Mouse (Mus musculus) forebrain, embryonic 11.5 days (tissue): Measurements from ENCODE around the gene Olfr1347. TPM values are rescaled to one million over a fixed set of nuclear protein-coding genes. Genes with fewer than 3 reads are reported as not detected.

Source experiments
- ATAC-seq: fragments of 200-750 bp; cut with Nextera tagmentation; replicated peaks from 2 replicates; pipeline ENCODE4 v1.8.0; 2017; ENCODE audit warnings: moderate TSS enrichment; ENCODE audit not compliant: low FRiP score
- DNase-seq: peaks from one replicate; pipeline ENCODE4 v3.0.0-alpha.2; 2017; ENCODE audit warnings: low spot score
- H3K27ac ChIP-seq: fragments of 300-500 bp; sonication (generic); 2 replicates; pipeline ENCODE4 v1.5.1; 2014; ENCODE audit warnings: low read depth, low read length
- H3K27me3 ChIP-seq: fragments of 300-500 bp; sonication (generic); 2 replicates; pipeline ENCODE4 v1.6.1; 2014; ENCODE audit warnings: mild to moderate bottlenecking, low read length, mixed read lengths; ENCODE audit not compliant: control insufficient read depth, insufficient read depth
- H3K36me3 ChIP-seq: fragments of 300-500 bp; sonication (generic); 2 replicates; pipeline ENCODE4 v1.6.1; 2014; ENCODE audit warnings: mild to moderate bottlenecking, low read length, moderate library complexity, mixed read lengths; ENCODE audit not compliant: control insufficient read depth, insufficient read depth
- H3K4me1 ChIP-seq: fragments of 300-500 bp; sonication (generic); replicated peaks from 2 replicates; pipeline ENCODE4 v1.6.1; 2014; ENCODE audit warnings: low read length, mixed read lengths; ENCODE audit not compliant: control insufficient read depth, insufficient read depth
- H3K4me2 ChIP-seq: fragments of 300-500 bp; sonication (generic); 2 replicates; pipeline ENCODE4 v1.6.1; 2014; ENCODE audit warnings: low read depth, mild to moderate bottlenecking, low read length, moderate library complexity, mixed read lengths; ENCODE audit not compliant: severe bottlenecking
- H3K4me3 ChIP-seq: fragments of 300-500 bp; sonication (generic); 2 replicates; pipeline ENCODE4 v1.5.1; 2014; ENCODE audit warnings: low read depth, low read length
- H3K9ac ChIP-seq: fragments of 300-500 bp; sonication (generic); 2 replicates; pipeline ENCODE4 v1.6.1; 2014; ENCODE audit warnings: low read length
- H3K9me3 ChIP-seq: fragments of 300-500 bp; sonication (generic); 2 replicates; pipeline ENCODE4 v1.6.1; 2016; ENCODE audit warnings: low read length, mixed read lengths; ENCODE audit not compliant: control insufficient read depth
- WGBS: fragments of 180-500 bp; shearing (Covaris S2); extraction: QIAGEN DNeasy Blood & Tissue Kit; methylation state at CpG from one replicate; pipeline ENCODE4 v1.1.7; 2014; 5-methylcytosine and 5-hydroxymethylcytosine counted together
- polyA plus RNA-seq: library from polyadenylated mRNA; unstranded; fragments of >200 nt; fragmentation: Nextera tagmentation; extraction: Ambion mirVana; gene quantifications from 2 replicates; pipeline ENCODE4 v1.2.1, GENCODE M21; 2014

Gene Olfr1347
- polyA plus RNA-seq, 1 experiment from 2014 or later: not detected

DNA sequence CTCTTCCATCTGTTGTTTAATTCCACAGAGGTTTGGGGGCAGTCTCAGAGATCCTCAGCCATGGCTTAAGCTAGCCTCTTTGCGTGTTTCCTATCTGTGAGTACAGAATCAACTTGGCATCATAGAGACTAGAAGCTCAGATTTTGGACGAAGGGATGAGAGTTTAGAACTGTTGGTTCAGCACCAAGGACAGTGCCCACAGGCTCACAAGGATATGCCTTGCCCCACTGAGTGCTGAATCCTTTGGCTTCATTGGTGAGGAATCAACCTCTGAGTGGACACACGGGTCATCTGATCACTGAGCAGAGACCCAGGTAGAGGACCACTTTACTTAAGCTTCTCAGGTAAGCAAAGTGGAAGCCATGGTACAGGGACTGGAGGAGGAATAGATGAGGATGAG lies 43.2 kb downstream of the Olfr1347 start:
- ATAC-seq: no peak
- no peak overlapping the region for H3K4me3 ChIP-seq
- H3K9ac ChIP-seq: no peak overlapping the region
- H3K36me3 ChIP-seq: no peaks in the 10 kb centered on the region
- no peak overlapping the region for H3K4me2 ChIP-seq
- H3K4me1 ChIP-seq: no peaks in the 10 kb centered on the region
- H3K9me3 ChIP-seq: no peaks in the 10 kb centered on the region; the same call in 1 of the 2 replicates
- WGBS: 53% methylated on average over 3 of the region's 3 CpGs
- H3K27me3 ChIP-seq: no peaks in the 10 kb centered on the region
- no peak overlapping the region for H3K27ac ChIP-seq
- no peak for DNase-seq

GRCm38 (mm10) chr7:6455868-6456267 lies 43.7 kb downstream of the Olfr1347 start, which contains the start of gene Olfr1336:
Gene Olfr1336, plus strand, starts transcription at chr7:6456168.
- Histone ChIP-seq H3K4me1 (no peaks in the 10 kb centered on the region), H3K27ac (no peak within 1 kb of the TSS), H3K9me3 (no peaks in the 10 kb centered on the region; the same call in 1 of the 2 replicates), H3K36me3 (no peaks in the 10 kb centered on the region), H3K4me2 (no peak within 1 kb of the TSS), H3K27me3 (no peaks in the 10 kb centered on the region), H3K9ac (no peak within 1 kb of the TSS), H3K4me3 (no peak within 1 kb of the TSS)
- ATAC-seq (no peak), DNase-seq (no peak)

DNA sequence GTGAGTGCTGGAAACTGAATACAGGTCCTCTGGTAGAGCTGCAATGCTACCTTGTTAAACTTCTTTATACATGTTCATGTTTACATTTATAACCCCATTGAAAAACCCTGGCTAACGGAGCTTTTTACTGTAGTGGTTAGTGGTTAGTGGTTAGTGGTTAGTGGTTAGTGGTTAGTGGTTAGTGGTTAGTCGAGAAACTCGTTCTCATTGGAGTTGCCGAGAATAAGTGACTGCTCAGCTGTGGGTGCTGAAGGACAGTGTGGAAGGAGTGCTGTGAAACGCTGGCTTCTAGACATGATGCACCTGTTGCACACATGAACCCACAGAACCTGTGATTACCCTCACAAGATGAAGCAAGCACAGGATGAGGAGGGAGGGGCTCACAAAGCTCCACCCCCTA lies 51.8 kb downstream of the Olfr1347 start:
- no peaks in the 10 kb centered on the region for H3K36me3 ChIP-seq
- DNase-seq (no peak), ATAC-seq (no peak)
- H3K27ac ChIP-seq: no peak overlapping the region
- H3K9me3 ChIP-seq: no peaks in the 10 kb centered on the region; the same call in 1 of the 2 replicates
- H3K4me3 ChIP-seq: no peak overlapping the region
- no peaks in the 10 kb centered on the region for H3K4me1 ChIP-seq
- H3K4me2 ChIP-seq: no peak overlapping the region
- H3K9ac ChIP-seq: no peak overlapping the region
- 88% methylated on average over 5 of the region's 5 CpGs for WGBS
- H3K27me3 ChIP-seq: no peaks in the 10 kb centered on the region

GRCm38 (mm10) chr7:6441173-6441572 lies 58.4 kb downstream of the Olfr1347 start:
- Histone ChIP-seq H3K9ac (no peak overlapping the region), H3K9me3 (no peaks in the 10 kb centered on the region), H3K4me2 (no peak overlapping the region), H3K27ac (no peak overlapping the region), H3K36me3 (no peaks in the 10 kb centered on the region), H3K27me3 (no peaks in the 10 kb centered on the region), H3K4me3 (no peak overlapping the region), H3K4me1 (no peaks in the 10 kb centered on the region)
- WGBS: 60% methylated on average over 2 of the region's 2 CpGs
- ATAC-seq: no peak
- DNase-seq: no peak

- Histone ChIP-seq H3K4me2 (no peak within 1 kb of the TSS), H3K36me3 (no peaks in the 10 kb centered on the region), H3K4me3 (no peak within 1 kb of the TSS), H3K9ac (no peak within 1 kb of the TSS), H3K27me3 (no peaks in the 10 kb centered on the region), H3K9me3 (no peaks in the 10 kb centered on the region), H3K27ac (no peak within 1 kb of the TSS), H3K4me1 (no peaks in the 10 kb centered on the region; the same call in 1 of the 2 replicates)
- 78% methylated on average over 3 of the region's 3 CpGs for WGBS
- no peak for DNase-seq
- ATAC-seq: no peak
Observed at GRCm38 (mm10) chr7:6438388-6438787, 61.2 kb downstream of the Olfr1347 start, which contains the start of gene Olfr1344. Gene Olfr1344, plus strand, starts transcription at chr7:6438688.

Other genes with a start within 250 kb of the Olfr1347 start
- gene Epp13, start 247.0 kb downstream of the Olfr1347 start, polyA plus RNA-seq: not detected in 2 replicates
- gene Zfp667, start 213.2 kb downstream of the Olfr1347 start, polyA plus RNA-seq: 10.7 and 10.9 TPM in 2 replicates
- 5.9 and 6.6 TPM in 2 replicates for gene Zfp583, start 168.5 kb downstream of the Olfr1347 start, polyA plus RNA-seq
- gene Gm3854, start 156.0 kb downstream of the Olfr1347 start, polyA plus RNA-seq: 3.9 and 4.1 TPM in 2 replicates
- gene Zfp78, start 136.5 kb downstream of the Olfr1347 start, polyA plus RNA-seq: 1.9 and 3.1 TPM in 2 replicates
- 12.3 and 12.8 TPM in 2 replicates for gene Zfp28, start 116.5 kb downstream of the Olfr1347 start, polyA plus RNA-seq
- gene Smim17, start 101.0 kb downstream of the Olfr1347 start, polyA plus RNA-seq: 0.55 and 0.99 TPM in 2 replicates
- gene Gm20715, start 89.5 kb downstream of the Olfr1347 start, polyA plus RNA-seq: not detected in 2 replicates
- gene Olfr1344, start 61.1 kb downstream of the Olfr1347 start, polyA plus RNA-seq: not detected in 2 replicates
- gene Olfr1336, start 43.6 kb downstream of the Olfr1347 start, polyA plus RNA-seq: not detected in 2 replicates
- not detected in 2 replicates for gene Olfr1346, start 32.7 kb downstream of the Olfr1347 start, polyA plus RNA-seq
- gene Olfr5, start 12.8 kb downstream of the Olfr1347 start, polyA plus RNA-seq: not detected in 2 replicates
- not detected in 2 replicates for gene Olfr1348, start 9.0 kb upstream of the Olfr1347 start, polyA plus RNA-seq
- not detected in 2 replicates for gene Olfr1349, start 23.2 kb upstream of the Olfr1347 start, polyA plus RNA-seq
- not detected in 2 replicates for gene Olfr1350, start 65.1 kb upstream of the Olfr1347 start, polyA plus RNA-seq
- 1.2 TPM in 2 replicates for gene Zim1, start 196.7 kb upstream of the Olfr1347 start, polyA plus RNA-seq
- 100 and 104 TPM in 2 replicates for gene Peg3, start 230.7 kb upstream of the Olfr1347 start, polyA plus RNA-seq
- 13.3 and 14.4 TPM in 2 replicates for gene Usp29, start 230.8 kb upstream of the Olfr1347 start, polyA plus RNA-seq